Mouse (Mus musculus): ENCODE results near the gene Sorcs2.
A peak's percentile ranks its signal among the peaks of the same experiment; 100 is the strongest.

Sorcs2 gene

DNA sequence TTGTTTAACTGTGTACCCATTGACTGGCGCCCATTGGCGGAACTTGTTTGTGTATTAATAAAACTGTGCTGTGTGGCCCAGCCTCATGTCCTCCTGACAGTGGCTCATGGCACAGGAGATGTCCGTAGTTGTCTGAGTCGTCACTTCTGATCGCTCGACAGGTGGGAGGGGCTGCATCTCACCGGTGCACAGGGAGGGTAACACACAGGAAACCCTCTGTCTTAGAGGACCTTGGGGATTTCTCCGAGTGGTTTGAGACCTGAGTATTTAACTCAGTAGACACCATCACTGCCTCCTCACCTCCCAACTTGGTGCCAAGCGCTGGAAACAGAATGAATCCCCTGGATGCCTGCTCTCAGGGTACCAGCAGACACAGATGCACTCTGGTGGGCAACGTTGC lies 394.1 kb downstream of the Sorcs2 start:
- no peak for DNase-seq (ENCODE audit: low spot score)

DNA sequence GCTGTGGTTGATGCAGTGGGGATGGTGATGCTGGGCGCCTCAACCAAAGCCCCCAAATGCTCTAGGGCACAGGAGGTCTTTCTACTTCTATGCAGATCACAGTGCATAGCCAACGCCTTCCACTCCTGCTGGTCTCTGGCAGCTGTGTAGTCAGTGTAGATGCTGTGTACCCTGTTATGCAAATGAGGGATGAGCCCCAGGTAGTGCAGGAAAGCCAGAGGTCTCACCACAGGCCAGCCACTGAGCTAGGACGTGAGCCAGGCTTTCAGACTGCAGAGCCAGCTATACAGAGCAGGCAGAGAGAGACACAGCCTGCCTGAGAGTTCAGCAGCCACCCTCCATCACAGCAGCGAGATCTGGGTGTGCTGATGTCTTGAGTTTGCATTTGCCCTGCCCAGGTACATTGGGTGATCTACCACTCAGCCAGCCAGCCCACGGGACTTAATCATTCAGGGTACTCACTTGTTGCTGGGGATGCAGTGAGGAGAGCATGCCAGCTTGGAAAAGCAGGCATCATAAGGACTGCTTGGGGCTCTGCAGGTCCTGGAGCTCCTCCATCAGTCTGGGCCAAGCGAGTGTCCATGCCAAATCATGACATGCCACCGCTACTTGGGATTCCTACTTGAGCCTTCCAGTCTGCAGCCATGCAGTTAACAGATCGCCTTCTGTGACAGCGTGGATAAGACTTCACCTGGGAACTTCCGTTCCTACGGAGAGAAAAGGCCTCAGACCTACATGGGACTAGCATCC lies 407.8 kb downstream of the Sorcs2 start:
- no peak for DNase-seq (ENCODE audit: low spot score)

DNA sequence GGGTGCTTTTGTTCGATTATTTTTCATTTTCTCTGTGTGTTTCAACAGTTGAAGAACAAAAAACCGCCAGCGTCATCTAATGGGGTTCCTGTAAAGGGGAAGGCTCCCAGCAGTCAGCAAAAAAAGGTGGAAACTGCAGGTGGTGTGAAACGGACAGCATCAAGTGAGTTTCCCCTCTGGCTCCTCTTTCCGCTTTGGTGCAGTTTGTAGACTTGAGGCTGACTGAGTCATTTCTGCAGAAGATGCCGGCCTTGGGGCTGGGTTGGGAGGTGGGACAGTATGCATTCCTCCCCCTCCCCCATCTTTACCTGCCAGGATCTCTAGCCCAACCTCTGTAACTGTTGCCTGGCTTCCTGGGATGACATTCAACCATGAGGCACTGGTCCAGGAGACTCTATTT lies 408.4 kb downstream of the Sorcs2 start:
- no peak for DNase-seq (ENCODE audit: low spot score)

DNA sequence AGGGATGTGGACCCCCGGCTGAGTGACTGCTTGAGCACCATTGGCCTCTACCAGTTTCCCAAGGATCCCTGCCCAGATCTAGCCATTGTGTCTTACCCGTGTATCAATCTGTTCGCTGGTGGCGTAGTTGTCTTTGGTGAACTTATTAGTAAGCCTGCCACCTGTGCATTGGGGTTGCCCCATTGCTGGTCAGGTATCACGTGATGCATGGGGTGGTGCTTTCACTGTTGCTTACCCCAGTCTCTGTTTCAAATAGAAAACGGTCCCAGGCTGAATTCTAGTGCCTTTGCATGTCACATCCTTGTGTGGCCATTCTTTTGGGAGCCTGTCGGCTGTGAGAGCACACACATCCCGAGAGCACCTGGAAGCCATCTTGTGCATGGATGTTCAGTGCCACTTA lies 409.9 kb downstream of the Sorcs2 start:
- DNase-seq (ENCODE audit: low spot score) = no peak

DNA sequence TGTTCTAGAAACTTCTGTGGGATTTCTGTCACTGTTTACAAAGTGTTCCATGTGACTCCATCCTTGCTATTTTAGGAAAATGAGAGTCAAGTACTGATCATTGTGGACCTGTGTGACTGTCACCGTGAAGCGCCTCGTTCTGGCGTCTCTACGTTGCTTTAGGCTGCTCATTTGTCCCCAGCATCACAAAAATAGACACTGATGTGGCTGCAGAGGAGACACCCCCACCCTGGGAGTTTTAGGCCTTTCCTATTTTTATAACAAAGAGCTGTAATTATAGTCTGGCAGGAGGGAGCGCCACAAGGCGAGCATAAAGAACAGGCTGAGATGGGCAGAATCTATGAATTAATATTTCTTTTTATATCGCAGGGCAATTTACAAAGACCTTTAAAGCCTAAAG lies 412.3 kb downstream of the Sorcs2 start:
- DNase-seq (ENCODE audit: low spot score) = no peak

DNA sequence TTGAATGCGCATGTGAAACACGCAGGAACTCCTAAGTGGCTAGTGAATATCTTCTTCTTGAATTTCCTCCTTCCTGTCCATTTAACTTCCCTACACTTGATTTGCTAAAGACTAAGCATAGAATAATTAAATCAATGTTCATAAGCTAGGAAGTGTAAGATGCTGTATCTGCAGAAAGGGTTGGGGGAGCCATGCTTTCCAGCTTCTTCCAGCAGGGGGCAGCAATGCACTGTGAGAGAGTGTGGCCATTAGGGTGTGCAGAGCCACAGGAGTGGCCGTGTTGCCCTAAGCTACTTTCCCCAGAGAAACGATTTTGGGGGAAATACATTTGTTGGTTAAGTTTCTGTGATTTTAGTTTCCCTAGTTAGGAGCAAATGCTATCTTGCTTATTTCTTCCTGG lies 416.0 kb downstream of the Sorcs2 start:
- DNase-seq (ENCODE audit: low spot score) = peak; percentile 73

DNA sequence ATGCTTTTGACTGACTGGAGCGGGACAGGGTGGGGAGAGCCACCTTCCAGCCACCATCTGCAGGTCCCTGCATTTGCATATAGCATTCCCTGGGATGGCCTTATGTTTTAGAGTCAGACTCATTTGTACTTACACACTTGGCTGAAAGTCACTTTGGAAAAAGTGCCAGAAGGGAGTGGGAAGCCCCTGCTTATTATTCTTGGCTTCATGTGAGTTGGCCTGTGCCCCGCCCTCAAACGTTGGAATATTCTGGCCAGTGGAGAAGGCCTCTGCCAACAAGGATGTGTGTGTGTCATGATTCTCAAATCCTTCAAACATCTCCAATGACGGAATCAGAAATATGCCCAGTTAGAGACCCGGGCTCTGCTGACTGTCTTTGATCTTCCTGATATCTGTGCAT lies 416.6 kb downstream of the Sorcs2 start:
- DNase-seq (ENCODE audit: low spot score) = peak; percentile 55

DNA sequence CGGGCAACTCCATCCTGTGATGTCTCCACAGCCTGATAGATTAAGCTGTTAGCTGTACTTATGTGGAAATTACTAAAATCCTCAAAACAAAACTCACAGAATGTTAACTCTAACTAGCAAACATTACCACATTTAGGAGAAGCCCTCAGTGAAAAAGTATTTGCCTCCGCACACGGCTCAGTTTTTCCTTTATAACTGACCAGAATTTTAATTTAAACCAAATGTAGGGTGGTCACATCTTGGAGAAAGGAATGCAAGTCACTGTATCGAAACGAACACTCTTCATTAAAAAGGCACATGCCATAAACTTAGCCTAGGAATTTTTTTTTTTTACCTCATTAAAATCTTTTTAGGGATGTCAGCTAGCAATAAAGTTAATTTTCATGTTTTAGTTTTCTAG lies 417.4 kb downstream of the Sorcs2 start:
- DNase-seq (ENCODE audit: low spot score) = no peak

DNA sequence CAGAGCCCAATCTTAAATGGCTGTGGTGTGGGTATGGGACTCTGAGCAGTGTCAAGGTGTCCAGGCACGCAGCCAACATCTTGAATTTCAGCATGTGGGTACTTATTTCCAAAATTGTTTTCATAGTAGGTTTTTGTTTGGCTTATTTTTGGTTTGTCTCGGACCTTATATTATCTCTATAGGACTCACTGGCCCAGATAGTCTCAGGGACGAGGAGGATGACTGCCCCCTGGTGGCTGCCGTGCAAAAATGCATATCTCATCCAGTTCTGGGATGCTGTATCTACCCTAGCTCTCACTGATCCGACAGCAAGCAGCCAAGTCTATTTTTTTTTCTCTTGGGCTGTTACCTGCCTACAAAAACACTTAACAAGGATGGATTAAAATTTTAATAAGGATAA lies 422.3 kb downstream of the Sorcs2 start:
- peak; percentile 78 for DNase-seq (ENCODE audit: low spot score)

DNA sequence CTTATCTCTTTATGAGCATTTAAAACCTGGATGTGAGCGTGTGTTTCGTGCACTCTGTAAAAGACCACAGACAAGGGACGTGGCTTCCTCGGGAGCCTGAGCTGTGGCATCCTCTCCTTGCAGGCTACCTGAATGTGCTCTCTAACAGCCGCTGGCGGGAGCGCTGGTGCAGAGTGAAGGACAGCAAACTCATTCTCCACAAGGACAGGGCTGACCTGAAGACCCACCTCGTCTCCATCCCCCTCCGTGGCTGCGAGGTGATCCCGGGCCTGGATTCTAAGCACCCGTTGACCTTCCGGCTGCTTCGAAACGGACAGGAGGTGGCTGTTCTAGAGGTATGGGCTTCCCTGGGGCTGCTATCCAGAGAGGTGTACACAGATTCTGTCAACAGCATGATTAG lies 423.7 kb downstream of the Sorcs2 start:
- no peak for DNase-seq (ENCODE audit: low spot score)

DNA sequence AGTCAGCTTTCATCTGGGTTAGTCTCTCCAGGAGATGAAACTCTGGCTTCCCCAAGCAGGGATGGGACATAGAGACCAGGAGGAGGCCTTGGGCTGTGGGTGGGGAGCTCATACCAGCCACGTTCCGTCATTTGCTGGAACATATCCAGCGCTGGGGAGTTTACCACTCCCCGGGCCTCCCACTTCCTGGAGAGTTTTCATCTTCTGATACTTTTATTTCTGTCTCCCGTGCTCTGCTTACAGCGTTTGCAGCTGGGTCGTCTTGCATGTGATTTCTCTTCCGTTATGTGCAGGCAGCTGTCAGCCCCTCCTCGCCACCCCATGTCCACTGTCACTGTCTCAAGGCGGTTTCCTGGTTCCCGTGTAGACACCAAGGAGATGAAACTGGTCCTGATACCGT lies 424.1 kb downstream of the Sorcs2 start:
- peak; percentile 59 for DNase-seq (ENCODE audit: low spot score)

DNA sequence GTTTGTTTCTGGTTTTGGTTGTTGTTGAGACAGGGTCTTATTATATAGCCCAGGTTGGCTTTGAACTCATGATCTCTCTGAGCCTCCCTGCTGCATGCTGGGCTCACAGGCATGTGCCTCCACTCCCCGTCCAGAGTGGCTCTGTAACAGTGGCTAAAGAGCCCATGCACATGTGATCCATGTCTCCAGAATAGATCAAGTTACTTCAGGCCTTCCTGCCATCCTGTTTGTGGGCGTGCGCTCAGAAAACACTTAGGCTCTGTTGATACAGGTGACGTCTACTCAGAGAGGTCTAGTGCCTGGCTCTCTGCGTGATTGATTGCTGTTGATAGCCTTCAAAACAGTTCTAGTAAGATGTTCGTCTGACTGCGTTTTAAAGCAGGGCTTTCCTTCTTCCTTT lies 425.2 kb downstream of the Sorcs2 start:
- no peak for DNase-seq (ENCODE audit: low spot score)

DNA sequence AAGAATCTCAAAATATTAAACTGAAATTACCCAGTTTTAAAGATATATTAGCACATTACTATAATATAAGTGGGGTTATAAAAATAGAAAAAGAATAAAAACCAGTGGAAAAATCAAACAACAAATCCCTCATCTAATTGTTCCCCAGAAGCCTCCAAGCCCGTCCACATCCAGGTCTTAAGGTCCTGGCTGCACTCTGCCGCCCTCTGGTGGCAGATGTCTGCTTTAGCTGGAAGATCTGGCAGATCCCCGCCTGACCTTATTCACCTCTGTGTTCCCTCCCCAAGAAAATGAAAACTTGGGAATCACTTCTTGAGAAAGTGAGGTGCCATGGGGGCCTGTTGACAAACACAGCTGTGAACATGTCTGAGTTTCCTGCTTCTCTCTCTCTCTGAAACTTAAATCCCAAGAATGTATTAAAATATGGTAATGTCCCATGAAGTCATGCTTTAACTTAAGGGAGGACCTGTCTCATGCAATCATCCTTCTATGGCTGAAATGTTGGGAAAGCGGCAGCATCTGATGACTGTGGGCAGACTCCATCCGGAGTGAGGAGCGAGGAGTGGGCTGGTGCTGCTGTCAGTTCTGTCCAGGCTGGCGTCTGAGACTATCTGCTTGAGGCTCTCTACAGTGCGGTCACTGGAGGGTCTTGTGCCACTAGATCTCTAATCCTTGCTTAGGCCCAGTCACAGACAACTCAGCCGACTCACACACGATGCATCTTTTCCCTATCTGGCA lies 425.9 kb downstream of the Sorcs2 start:
- DNase-seq (ENCODE audit: low spot score) = peak; percentile 87

DNA sequence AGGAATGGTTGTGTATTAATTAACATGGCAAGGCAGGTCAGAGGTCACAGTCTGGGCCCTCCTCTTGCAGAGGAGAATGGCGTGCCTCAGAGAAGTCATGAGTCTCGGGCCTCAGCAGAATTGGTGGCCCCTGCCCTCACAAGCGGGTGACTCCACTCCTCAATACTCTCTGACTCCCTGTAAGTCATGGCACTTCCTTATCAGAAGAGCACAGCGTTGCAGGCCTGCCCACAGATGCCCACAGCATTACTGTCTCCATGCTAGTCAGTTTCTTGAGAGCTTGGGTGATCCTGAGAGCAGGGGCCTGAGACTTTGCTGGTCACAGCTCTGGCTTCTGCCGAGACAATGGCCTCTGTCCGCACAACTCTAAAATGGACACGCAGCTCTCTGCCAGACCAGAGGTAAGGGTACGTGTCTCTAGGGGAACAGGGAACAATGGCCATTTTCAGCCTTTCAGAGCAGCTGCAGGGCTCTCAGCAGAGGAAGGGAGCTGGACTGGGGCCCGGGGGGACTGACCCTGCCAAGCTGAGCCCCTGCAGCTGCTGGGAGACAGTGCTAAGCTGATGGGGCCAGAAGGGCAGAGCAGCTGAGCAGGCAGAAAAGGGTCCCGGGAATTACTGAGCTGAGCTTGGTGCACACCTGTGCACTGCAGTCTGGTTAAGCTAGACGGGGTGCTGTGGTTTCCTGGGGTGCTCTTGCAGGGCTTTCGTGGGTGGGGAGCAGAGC lies 427.4 kb downstream of the Sorcs2 start:
- DNase-seq (ENCODE audit: low spot score) = no peak

DNA sequence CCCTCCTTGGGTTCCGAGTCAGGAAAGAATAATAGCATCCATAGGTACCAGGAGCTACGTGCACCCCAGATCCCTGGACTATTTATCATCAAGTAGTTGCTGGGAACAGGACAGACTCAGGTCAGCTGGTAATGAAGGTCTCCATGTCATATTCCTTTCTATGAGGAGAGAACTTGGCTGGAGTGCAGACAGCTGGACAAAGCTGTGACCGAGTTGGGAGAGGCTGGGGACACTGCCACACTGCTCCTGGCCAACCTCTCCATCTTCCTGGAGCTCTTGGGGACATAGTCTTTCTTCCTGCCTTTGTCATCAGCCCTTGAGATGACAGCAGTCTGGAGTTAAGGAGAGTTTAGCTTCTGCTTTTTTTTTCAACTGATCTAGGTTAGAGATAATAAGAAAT lies 428.1 kb downstream of the Sorcs2 start:
- no peak for DNase-seq (ENCODE audit: low spot score)

Measured in adipocyte (in vitro differentiated cells).